Mouse (Mus musculus) CH12.LX (cell line): ENCODE data around the gene Commd4.

ENCODE experiments used
- CTCF ChIP-seq, 2 experiments: IDR thresholded peaks in 1 of 2; conservative IDR thresholded peaks in 1 of 2; 2 replicates each; pipeline ENCODE4 v1.5.1; 2011 to 2012; ENCODE audit warnings: low read depth in 2 of 2, low read length in 2 of 2, improper control_type of control experiment in 1 of 2, inconsistent platforms in 1 of 2, mild to moderate bottlenecking in 1 of 2, moderate library complexity in 1 of 2
- ELF1 ChIP-seq: IDR thresholded peaks from 2 replicates; pipeline ENCODE4 v1.6.1; 2014; ENCODE audit warnings: low read depth, mild to moderate bottlenecking, inconsistent platforms, low read length, improper control_type of control experiment
- EP300 ChIP-seq: IDR thresholded peaks from 2 replicates; pipeline ENCODE4 v1.6.1; 2011; ENCODE audit warnings: low read length, improper control_type of control experiment
- HCFC1 ChIP-seq: IDR thresholded peaks from 2 replicates; pipeline ENCODE4 v1.6.1; 2012; ENCODE audit warnings: low read depth, mild to moderate bottlenecking, inconsistent platforms, low read length, improper control_type of control experiment
- JUN ChIP-seq: IDR thresholded peaks from 2 replicates; pipeline ENCODE4 v1.6.1; 2011; ENCODE audit warnings: low read depth, mild to moderate bottlenecking, low read length, improper control_type of control experiment, moderate library complexity; ENCODE audit not compliant: insufficient read depth
- MEF2A ChIP-seq: IDR thresholded peaks from 2 replicates; pipeline ENCODE4 v1.6.1; 2014; ENCODE audit warnings: low read depth, mild to moderate bottlenecking, inconsistent platforms, low read length, improper control_type of control experiment, borderline replicate concordance
- MXI1 ChIP-seq: IDR thresholded peaks from 2 replicates; pipeline ENCODE4 v1.6.1; 2011; ENCODE audit warnings: mild to moderate bottlenecking, low read depth, low read length, improper control_type of control experiment
- RCOR1 ChIP-seq: conservative IDR thresholded peaks from 2 replicates; pipeline ENCODE4 v1.6.1; 2012; ENCODE audit warnings: low read depth, mild to moderate bottlenecking, inconsistent platforms, low read length, improper control_type of control experiment
- UBTF ChIP-seq: IDR thresholded peaks from 2 replicates; pipeline ENCODE4 v1.6.1; 2012; ENCODE audit warnings: low read depth, mild to moderate bottlenecking, inconsistent platforms, low read length, improper control_type of control experiment, moderate library complexity
- ZMIZ1 ChIP-seq: IDR thresholded peaks from 2 replicates; pipeline ENCODE4 v1.6.1; 2012; ENCODE audit warnings: low read depth, mild to moderate bottlenecking, inconsistent platforms, low read length, improper control_type of control experiment

DNA sequence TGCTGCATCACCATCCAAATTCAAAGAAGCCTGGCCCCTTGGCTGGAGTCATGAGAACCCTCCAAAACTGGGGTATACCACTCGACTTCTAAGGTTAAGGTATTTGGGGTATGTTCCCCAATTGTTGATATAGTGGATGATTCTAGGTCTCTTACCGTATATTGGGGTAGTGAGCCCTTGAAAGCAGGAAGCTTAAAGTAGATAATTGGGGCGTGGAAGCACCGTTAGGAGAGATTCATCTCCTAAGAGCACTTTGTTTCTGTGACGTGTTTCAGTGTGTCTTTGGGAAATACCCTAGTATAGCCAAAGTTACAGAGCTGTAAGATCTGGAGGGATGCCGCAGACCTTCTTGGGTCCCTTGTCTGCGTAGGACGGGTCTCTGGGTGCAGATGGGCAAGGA, 39.3 kb upstream of the Commd4 start:
- TF ChIP-seq MEF2A: no peak
- TF ChIP-seq CTCF (conservative IDR thresholded peaks at IDR 0.05 in 1 of 2, IDR thresholded peaks at IDR 0.05 in 1 of 2; ENCODE audit: low read depth in 2 of 2, low read length in 2 of 2): no peak
- TF ChIP-seq EP300: no peak
- TF ChIP-seq RCOR1: no peak
- TF ChIP-seq JUN: no peak
- TF ChIP-seq MXI1: no peak
- TF ChIP-seq ZMIZ1: no peak
- no peak for TF ChIP-seq UBTF
- no peak for TF ChIP-seq HCFC1
- TF ChIP-seq ELF1: no peak
